Mouse (Mus musculus): Measurements from ENCODE around the gene Tssk1. TPM values are rescaled to one million over a fixed set of nuclear protein-coding genes. Genes with fewer than 3 reads are reported as not detected.

The Tssk1 gene
- polyA plus RNA-seq, 1 experiment from 2014 or later: not detected

GRCm38 (mm10) chr16:17931906-17932460 lies 38.0 kb downstream of the Tssk1 start:
- no peak overlapping the region for H3K9ac ChIP-seq (ENCODE audit: low read depth, low read length)

DNA sequence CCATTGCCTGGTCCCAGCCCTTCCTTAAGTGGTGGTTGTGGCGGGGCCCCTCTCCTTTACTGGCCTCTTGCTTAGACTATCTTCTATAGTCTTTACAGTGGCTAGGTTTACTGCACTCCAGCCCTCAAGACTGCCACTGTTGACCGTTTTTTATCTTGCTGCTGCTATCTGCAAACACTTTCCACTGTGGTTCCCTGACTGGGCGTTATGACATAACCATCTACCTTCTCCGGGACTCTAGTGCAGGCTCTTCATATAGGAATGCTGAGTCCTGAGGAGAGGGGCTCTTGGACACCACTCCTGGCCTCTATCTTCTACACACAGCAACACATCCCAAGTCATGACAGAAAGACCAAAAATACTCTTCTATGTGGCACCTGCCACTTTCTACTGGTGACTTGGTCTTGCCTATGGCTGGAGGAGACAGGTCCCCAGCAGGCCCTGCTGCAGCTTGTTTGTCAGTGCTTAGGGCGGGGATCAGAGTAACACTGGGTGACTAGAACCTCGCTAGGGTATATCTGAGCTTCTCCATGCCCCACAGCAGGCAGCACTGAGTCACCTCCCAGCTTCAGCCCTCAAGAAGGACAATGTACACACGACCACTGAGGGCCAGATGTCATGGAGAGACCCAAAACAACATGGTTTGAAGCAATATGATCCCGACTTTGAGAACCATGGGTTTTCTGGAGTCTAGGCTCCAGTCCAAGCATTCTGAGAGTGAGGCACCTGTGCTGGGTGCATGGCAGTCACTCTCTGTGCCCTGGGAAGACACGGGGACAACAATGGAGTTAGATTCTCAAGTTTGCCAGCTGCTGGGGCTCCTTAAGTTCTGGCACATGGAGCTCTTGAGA lies 39.8 kb downstream of the Tssk1 start:
- 28% methylated on average over 9 of the region's 9 CpGs for WGBS (ENCODE audit: insufficient replicate concordance)
- Histone ChIP-seq H3K27ac (ENCODE audit: low read length) (peak overlapping the region; percentile 76), H3K9ac (ENCODE audit: low read depth, low read length) (no peak overlapping the region)

More at GRCm38 (mm10) chr16:17931906-17932460, 38.0 kb downstream of the Tssk1 start:
- 71% methylated on average over 5 of the region's 5 CpGs for WGBS (ENCODE audit: insufficient replicate concordance)
- Histone ChIP-seq H3K4me2 (ENCODE audit: low read depth, low read length) (no peak overlapping the region), H3K27me3 (ENCODE audit: control insufficient read depth, insufficient read depth, low read depth, low read length) (no peaks in the 10 kb centered on the region), H3K36me3 (ENCODE audit: control insufficient read depth, insufficient read depth) (no peaks in the 10 kb centered on the region), H3K9me3 (replicated peaks; ENCODE audit: control insufficient read depth, low read length) (no peaks in the 10 kb centered on the region), H3K4me1 (ENCODE audit: control insufficient read depth, low read depth, low read length) (peaks cover 29% of the 10 kb centered on the region), H3K27ac (ENCODE audit: low read length) (no peak overlapping the region), H3K4me3 (ENCODE audit: low read depth, low read length) (no peak overlapping the region)
- ATAC-seq (ENCODE audit: low read depth): no peak

DNA sequence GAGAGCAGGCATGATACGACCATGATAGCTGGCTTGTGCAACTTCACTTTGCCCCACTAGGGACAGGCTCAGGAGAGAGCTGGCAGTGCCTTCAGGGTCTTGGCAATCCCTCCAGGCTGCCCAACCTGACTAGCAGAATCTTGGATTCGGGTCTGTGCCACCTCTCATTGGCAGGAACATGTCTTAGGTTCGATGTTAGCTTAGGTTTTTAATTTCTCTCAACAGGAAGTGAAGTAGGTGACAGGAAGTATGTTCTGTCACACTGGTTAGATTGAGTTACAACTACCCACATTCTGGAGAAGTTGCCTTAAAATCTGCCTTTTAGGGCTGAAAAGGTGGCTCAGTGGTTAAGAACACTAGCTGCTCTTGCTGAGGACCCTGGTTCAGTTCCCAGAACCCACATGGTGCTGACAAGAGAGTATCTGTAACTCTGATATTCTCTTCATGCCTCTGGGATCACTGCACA lies 40.5 kb downstream of the Tssk1 start:
- Histone ChIP-seq H3K36me3 (ENCODE audit: control insufficient read depth, insufficient read depth) (no peaks in the 10 kb centered on the region), H3K27ac (ENCODE audit: low read length) (peak overlapping the region; percentile 7; the same call in 1 of the 2 replicates), H3K4me1 (ENCODE audit: control insufficient read depth, low read depth, low read length) (peaks cover 31% of the 10 kb centered on the region), H3K4me3 (ENCODE audit: low read depth, low read length) (no peak overlapping the region), H3K4me2 (ENCODE audit: low read depth, low read length) (no peak overlapping the region), H3K27me3 (ENCODE audit: control insufficient read depth, insufficient read depth, low read depth, low read length) (no peaks in the 10 kb centered on the region), H3K9me3 (replicated peaks; ENCODE audit: control insufficient read depth, low read length) (no peaks in the 10 kb centered on the region), H3K9ac (ENCODE audit: low read depth, low read length) (no peak overlapping the region)
- no peak for ATAC-seq (ENCODE audit: low read depth)
- WGBS (ENCODE audit: insufficient replicate concordance): 25% methylated on average over 3 of the region's 3 CpGs

More for the DNA sequence above, 39.8 kb downstream of the Tssk1 start:
- no peaks in the 10 kb centered on the region for H3K9me3 ChIP-seq (replicated peaks; ENCODE audit: control insufficient read depth, low read length)
- ATAC-seq (ENCODE audit: low read depth): peak; percentile 66
- H3K36me3 ChIP-seq (ENCODE audit: control insufficient read depth, insufficient read depth): no peaks in the 10 kb centered on the region
- no peaks in the 10 kb centered on the region for H3K27me3 ChIP-seq (ENCODE audit: control insufficient read depth, insufficient read depth, low read depth, low read length)
- H3K4me2 ChIP-seq (ENCODE audit: low read depth, low read length): no peak overlapping the region
- no peak overlapping the region for H3K4me3 ChIP-seq (ENCODE audit: low read depth, low read length)
- H3K4me1 ChIP-seq (ENCODE audit: control insufficient read depth, low read depth, low read length): peaks cover 28% of the 10 kb centered on the region

DNA sequence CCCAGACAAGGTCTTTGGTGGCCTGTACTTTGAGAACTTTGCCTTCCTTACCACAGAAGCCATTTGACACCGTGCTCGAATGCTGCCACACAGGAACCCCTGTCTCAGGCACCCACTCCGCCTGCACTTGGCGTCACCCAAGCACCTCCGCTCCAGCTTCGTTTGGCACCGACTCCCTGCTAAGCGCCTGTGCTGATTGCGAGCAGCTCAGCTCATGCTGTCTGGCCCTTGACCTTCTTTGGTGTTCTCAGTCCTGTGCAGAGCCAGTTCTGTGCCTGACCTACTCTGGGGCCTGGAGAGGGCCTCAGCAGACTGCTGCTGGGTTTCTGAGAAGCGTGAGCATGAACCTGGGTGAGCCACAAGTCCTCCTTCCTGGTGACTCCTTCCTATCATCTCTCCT lies 42.8 kb downstream of the Tssk1 start:
- no peak overlapping the region for H3K9ac ChIP-seq (ENCODE audit: low read depth, low read length)
- H3K9me3 ChIP-seq (replicated peaks; ENCODE audit: control insufficient read depth, low read length): no peaks in the 10 kb centered on the region
- no peak overlapping the region for H3K4me3 ChIP-seq (ENCODE audit: low read depth, low read length)
- no peak for ATAC-seq (ENCODE audit: low read depth)
- WGBS (ENCODE audit: insufficient replicate concordance): 71% methylated on average over 10 of the region's 10 CpGs
- no peaks in the 10 kb centered on the region for H3K27me3 ChIP-seq (ENCODE audit: control insufficient read depth, insufficient read depth, low read depth, low read length)
- no peak overlapping the region for H3K27ac ChIP-seq (ENCODE audit: low read length)
- H3K4me2 ChIP-seq (ENCODE audit: low read depth, low read length): no peak overlapping the region
- H3K36me3 ChIP-seq (ENCODE audit: control insufficient read depth, insufficient read depth): no peaks in the 10 kb centered on the region
- peaks cover 33% of the 10 kb centered on the region for H3K4me1 ChIP-seq (ENCODE audit: control insufficient read depth, low read depth, low read length)

- no peak overlapping the region for H3K4me3 ChIP-seq (ENCODE audit: low read depth, low read length)
- peaks cover 33% of the 10 kb centered on the region for H3K4me1 ChIP-seq (ENCODE audit: control insufficient read depth, low read depth, low read length)
- no peak for ATAC-seq (ENCODE audit: low read depth)
- WGBS (ENCODE audit: insufficient replicate concordance): 25% methylated on average over 7 of the region's 7 CpGs
- H3K36me3 ChIP-seq (ENCODE audit: control insufficient read depth, insufficient read depth): no peaks in the 10 kb centered on the region
- H3K9ac ChIP-seq (ENCODE audit: low read depth, low read length): no peak overlapping the region
- H3K9me3 ChIP-seq (replicated peaks; ENCODE audit: control insufficient read depth, low read length): no peaks in the 10 kb centered on the region
- no peaks in the 10 kb centered on the region for H3K27me3 ChIP-seq (ENCODE audit: control insufficient read depth, insufficient read depth, low read depth, low read length)
- H3K27ac ChIP-seq (ENCODE audit: low read length): no peak overlapping the region
- no peak overlapping the region for H3K4me2 ChIP-seq (ENCODE audit: low read depth, low read length)
Observed at GRCm38 (mm10) chr16:17938187-17938586, 44.2 kb downstream of the Tssk1 start.

- Histone ChIP-seq H3K9ac (ENCODE audit: low read depth, low read length) (peak overlapping the region; percentile 33; the same call in 1 of the 2 replicates), H3K4me2 (ENCODE audit: low read depth, low read length) (peak overlapping the region; percentile 40), H3K9me3 (replicated peaks; ENCODE audit: control insufficient read depth, low read length) (no peaks in the 10 kb centered on the region), H3K27me3 (ENCODE audit: control insufficient read depth, insufficient read depth, low read depth, low read length) (no peaks in the 10 kb centered on the region), H3K4me1 (ENCODE audit: control insufficient read depth, low read depth, low read length) (peaks cover 27% of the 10 kb centered on the region), H3K36me3 (ENCODE audit: control insufficient read depth, insufficient read depth) (no peaks in the 10 kb centered on the region), H3K27ac (ENCODE audit: low read length) (peak overlapping the region; percentile 83), H3K4me3 (ENCODE audit: low read depth, low read length) (no peak overlapping the region)
- WGBS (ENCODE audit: insufficient replicate concordance): 4% methylated on average over 7 of the region's 7 CpGs
- ATAC-seq (ENCODE audit: low read depth): peak; percentile 93
Observed at GRCm38 (mm10) chr16:17938821-17939220, 44.8 kb downstream of the Tssk1 start.

GRCm38 (mm10) chr16:17939255-17939751 lies 45.3 kb downstream of the Tssk1 start:
- 17% methylated on average over 9 of the region's 9 CpGs for WGBS (ENCODE audit: insufficient replicate concordance)
- Histone ChIP-seq H3K36me3 (ENCODE audit: control insufficient read depth, insufficient read depth) (no peaks in the 10 kb centered on the region), H3K4me3 (ENCODE audit: low read depth, low read length) (no peak overlapping the region), H3K4me1 (ENCODE audit: control insufficient read depth, low read depth, low read length) (peaks cover 23% of the 10 kb centered on the region), H3K27me3 (ENCODE audit: control insufficient read depth, insufficient read depth, low read depth, low read length) (no peaks in the 10 kb centered on the region), H3K27ac (ENCODE audit: low read length) (peak overlapping the region; percentile 83), H3K9ac (ENCODE audit: low read depth, low read length) (peak overlapping the region; percentile 37), H3K4me2 (ENCODE audit: low read depth, low read length) (peak overlapping the region; percentile 40), H3K9me3 (replicated peaks; ENCODE audit: control insufficient read depth, low read length) (no peaks in the 10 kb centered on the region)
- peak; percentile 90 for ATAC-seq (ENCODE audit: low read depth)

GRCm38 (mm10) chr16:17943466-17943865 lies 49.4 kb downstream of the Tssk1 start:
- Histone ChIP-seq H3K9me3 (replicated peaks; ENCODE audit: control insufficient read depth, low read length) (no peaks in the 10 kb centered on the region), H3K36me3 (ENCODE audit: control insufficient read depth, insufficient read depth) (no peaks in the 10 kb centered on the region), H3K9ac (ENCODE audit: low read depth, low read length) (no peak overlapping the region), H3K27me3 (ENCODE audit: control insufficient read depth, insufficient read depth, low read depth, low read length) (no peaks in the 10 kb centered on the region), H3K4me1 (ENCODE audit: control insufficient read depth, low read depth, low read length) (peaks cover 12% of the 10 kb centered on the region), H3K4me2 (ENCODE audit: low read depth, low read length) (no peak overlapping the region), H3K4me3 (ENCODE audit: low read depth, low read length) (no peak overlapping the region), H3K27ac (ENCODE audit: low read length) (no peak overlapping the region)
- ATAC-seq (ENCODE audit: low read depth): no peak
- 65% methylated on average over 8 of the region's 8 CpGs for WGBS (ENCODE audit: insufficient replicate concordance)
